Mouse (Mus musculus) erythroblast, embryonic 14.5 days (primary cell): ENCODE measurements around the gene Lingo4. TPM values are rescaled to one million over a fixed set of nuclear protein-coding genes. Genes with fewer than 3 reads are reported as not detected.

Experiments used
- H3K27me3 ChIP-seq: 2 replicates; pipeline ENCODE4 v1.6.1; 2012; ENCODE audit warnings: inconsistent platforms; ENCODE audit not compliant: control insufficient read depth
- H3K36me3 ChIP-seq: 2 replicates; pipeline ENCODE4 v1.6.1; 2012; ENCODE audit warnings: mild to moderate bottlenecking, inconsistent platforms; ENCODE audit not compliant: control insufficient read depth
- H3K4me1 ChIP-seq: 2 replicates; pipeline ENCODE4 v1.6.1; 2012; ENCODE audit warnings: inconsistent platforms; ENCODE audit not compliant: control insufficient read depth
- H3K4me3 ChIP-seq: replicated peaks from 2 replicates; pipeline ENCODE3; 2012; ENCODE audit warnings: moderate library complexity, mild to moderate bottlenecking, inconsistent platforms
- H3K9me3 ChIP-seq: 2 replicates; pipeline ENCODE4 v1.6.1; 2012; ENCODE audit warnings: low read length, inconsistent platforms, mixed read lengths; ENCODE audit not compliant: control insufficient read depth
- GATA1 ChIP-seq: IDR thresholded peaks from 2 replicates; pipeline ENCODE4 v1.6.1; 2012; ENCODE audit warnings: low read length, inconsistent platforms, mixed read lengths
- TAL1 ChIP-seq: IDR thresholded peaks from 3 replicates; pipeline ENCODE4 v1.6.1; 2012; ENCODE audit warnings: low read length, inconsistent platforms, mixed read lengths
- polyA plus RNA-seq: library from polyadenylated mRNA; stranded (reverse); fragments of >175 nt; gene quantifications from 2 replicates; pipeline ENCODE4 v1.2.3, GENCODE M21; 2012

The Lingo4 gene
- polyA plus RNA-seq, 1 experiment: not detected

- TF ChIP-seq GATA1 (no peak), TAL1 (no peak)
- Histone ChIP-seq H3K27me3 (peaks cover 43% of the 10 kb centered on the region), H3K9me3 (no peaks in the 10 kb centered on the region), H3K4me1 (no peaks in the 10 kb centered on the region), H3K4me3 (no peak overlapping the region), H3K36me3 (no peaks in the 10 kb centered on the region)
These were observed 2.0 kb upstream of the Lingo4 start for GRCm38 (mm10) chr3:94396336-94396735.

- Histone ChIP-seq H3K9me3 (no peaks in the 10 kb centered on the region), H3K27me3 (peaks cover 46% of the 10 kb centered on the region), H3K36me3 (no peaks in the 10 kb centered on the region), H3K4me1 (no peaks in the 10 kb centered on the region), H3K4me3 (no peak overlapping the region)
- TF ChIP-seq GATA1: no peak
- no peak for TF ChIP-seq TAL1
These were observed 1.5 kb upstream of the Lingo4 start for GRCm38 (mm10) chr3:94396851-94397250.

GRCm38 (mm10) chr3:94398943-94399481, 695 bp downstream of the Lingo4 start:
- Histone ChIP-seq H3K36me3 (no peaks in the 10 kb centered on the region), H3K4me3 (no peak overlapping the region), H3K27me3 (peaks cover 52% of the 10 kb centered on the region), H3K4me1 (no peaks in the 10 kb centered on the region), H3K9me3 (no peaks in the 10 kb centered on the region)
- TF ChIP-seq GATA1: no peak
- no peak for TF ChIP-seq TAL1

GRCm38 (mm10) chr3:94399663-94400310, 1.5 kb downstream of the Lingo4 start:
- peaks cover 54% of the 10 kb centered on the region for H3K27me3 ChIP-seq
- TF ChIP-seq TAL1: no peak
- H3K4me1 ChIP-seq: no peaks in the 10 kb centered on the region

GRCm38 (mm10) chr3:94402451-94402850, 4.1 kb downstream of the Lingo4 start:
- H3K4me3 ChIP-seq: no peak overlapping the region
- no peaks in the 10 kb centered on the region for H3K9me3 ChIP-seq
- H3K36me3 ChIP-seq: no peaks in the 10 kb centered on the region
- no peaks in the 10 kb centered on the region for H3K4me1 ChIP-seq
- TF ChIP-seq GATA1: no peak
- TF ChIP-seq TAL1: no peak
- H3K27me3 ChIP-seq: peaks cover 48% of the 10 kb centered on the region

More at GRCm38 (mm10) chr3:94399663-94400310, 1.5 kb downstream of the Lingo4 start:
- H3K36me3 ChIP-seq: no peaks in the 10 kb centered on the region
- no peaks in the 10 kb centered on the region for H3K9me3 ChIP-seq
- no peak overlapping the region for H3K4me3 ChIP-seq

- no peak for TF ChIP-seq GATA1
- no peak for TF ChIP-seq TAL1
- peaks cover 29% of the 10 kb centered on the region for H3K27me3 ChIP-seq
These were observed 6.2 kb downstream of the Lingo4 start for GRCm38 (mm10) chr3:94404366-94405054.

GRCm38 (mm10) chr3:94405561-94405960, 7.2 kb downstream of the Lingo4 start:
- Histone ChIP-seq H3K27me3 (peaks cover 19% of the 10 kb centered on the region), H3K4me1 (no peaks in the 10 kb centered on the region), H3K4me3 (no peak overlapping the region), H3K9me3 (no peaks in the 10 kb centered on the region), H3K36me3 (no peaks in the 10 kb centered on the region)
- TF ChIP-seq TAL1 (no peak), GATA1 (no peak)

More at GRCm38 (mm10) chr3:94404366-94405054, 6.2 kb downstream of the Lingo4 start:
- Histone ChIP-seq H3K9me3 (no peaks in the 10 kb centered on the region), H3K36me3 (no peaks in the 10 kb centered on the region), H3K4me1 (no peaks in the 10 kb centered on the region), H3K4me3 (no peak overlapping the region)

- Histone ChIP-seq H3K4me1 (peaks cover 12% of the 10 kb centered on the region), H3K4me3 (peak overlapping the region; percentile 63), H3K9me3 (peaks cover 4% of the 10 kb centered on the region; the same call in 1 of the 2 replicates), H3K27me3 (peaks cover 14% of the 10 kb centered on the region), H3K36me3 (no peaks in the 10 kb centered on the region)
- no peak for TF ChIP-seq TAL1
- no peak for TF ChIP-seq GATA1
These were observed 14.2 kb downstream of the Lingo4 start for GRCm38 (mm10) chr3:94412530-94412929.

- H3K4me1 ChIP-seq: peaks cover 12% of the 10 kb centered on the region
- peaks cover 14% of the 10 kb centered on the region for H3K27me3 ChIP-seq
- no peak for TF ChIP-seq GATA1
- no peak for TF ChIP-seq TAL1
- peak within 1 kb of the TSS; percentile 63 for H3K4me3 ChIP-seq
- no peaks in the 10 kb centered on the region for H3K36me3 ChIP-seq
- H3K9me3 ChIP-seq: peaks cover 4% of the 10 kb centered on the region; the same call in 1 of the 2 replicates
These were observed 14.8 kb downstream of the Lingo4 start, which contains the start of gene Tdrkh for GRCm38 (mm10) chr3:94413031-94413679. Tdrkh (plus strand) TSS chr3:94413273.
